Mouse (Mus musculus) MEL (cell line): ENCODE data around the gene Rps25. TPM values are rescaled to one million over a fixed set of nuclear protein-coding genes. Genes with fewer than 3 reads are reported as not detected.

ENCODE experiments used
- DNase-seq: peaks from one replicate; pipeline ENCODE4 v3.0.0; 2011; ENCODE audit warnings: low read depth, low spot score
- H3K27ac ChIP-seq: 2 replicates; pipeline ENCODE4 v1.5.1; 2012; ENCODE audit warnings: low read depth, mild to moderate bottlenecking, control low read depth, low read length, moderate library complexity; ENCODE audit not compliant: control insufficient read depth
- H3K27me3 ChIP-seq, 2 experiments: fragments of 150-350 bp in 1 of 2; sonication (generic) in 1 of 2; 2 replicates each; pipeline ENCODE4 v1.6.1; 2012; ENCODE audit warnings: low read length in 2 of 2, mild to moderate bottlenecking in 2 of 2, improper control_type of control experiment in 1 of 2, moderate library complexity in 1 of 2; ENCODE audit not compliant: insufficient read depth in 2 of 2, control insufficient read depth in 1 of 2
- H3K36me3 ChIP-seq, 2 experiments: 2 replicates each; pipeline ENCODE4 v1.6.1; 2012 to 2014; ENCODE audit warnings: low read length in 2 of 2, improper control_type of control experiment in 1 of 2, inconsistent platforms in 1 of 2, mild to moderate bottlenecking in 1 of 2; ENCODE audit not compliant: insufficient read depth in 2 of 2, control insufficient read depth in 1 of 2
- H3K4me1 ChIP-seq, 2 experiments: fragments of 150-350 bp in 1 of 2; sonication (generic) in 1 of 2; 2 replicates each; pipeline ENCODE4 v1.6.1; 2012; ENCODE audit warnings: low read length in 2 of 2, improper control_type of control experiment in 1 of 2, mild to moderate bottlenecking in 1 of 2; ENCODE audit not compliant: insufficient read depth in 2 of 2, control insufficient read depth in 1 of 2
- H3K4me3 ChIP-seq, 2 experiments: fragments of 150-350 bp in 1 of 2; sonication (generic) in 1 of 2; 2 replicates each; pipeline ENCODE4 v1.5.1; 2012; ENCODE audit warnings: low read depth in 2 of 2, low read length in 2 of 2, mild to moderate bottlenecking in 2 of 2, moderate library complexity in 2 of 2, control low read depth in 1 of 2, improper control_type of control experiment in 1 of 2; ENCODE audit not compliant: control insufficient read depth in 1 of 2, insufficient read depth in 1 of 2
- H3K79me2 ChIP-seq: 2 replicates; pipeline ENCODE4 v1.6.1; 2012; ENCODE audit warnings: mild to moderate bottlenecking, low read length, moderate library complexity; ENCODE audit not compliant: control insufficient read depth, poor library complexity, insufficient read depth
- H3K9ac ChIP-seq: 2 replicates; pipeline ENCODE4 v1.6.1; 2012; ENCODE audit warnings: low read depth, mild to moderate bottlenecking, control low read depth, low read length, moderate library complexity; ENCODE audit not compliant: control insufficient read depth, poor library complexity, severe bottlenecking
- H3K9me3 ChIP-seq: fragments of 150-350 bp; sonication (generic); replicated peaks from 2 replicates; pipeline ENCODE4 v1.6.1; 2012; ENCODE audit warnings: mild to moderate bottlenecking, low read length, improper control_type of control experiment, moderate library complexity; ENCODE audit not compliant: insufficient read depth
- BHLHE40 ChIP-seq: IDR thresholded peaks from 2 replicates; pipeline ENCODE4 v1.6.1; 2012; ENCODE audit warnings: low read depth, mild to moderate bottlenecking, inconsistent platforms, low read length, improper control_type of control experiment, borderline replicate concordance
- CTCF ChIP-seq, 3 experiments: IDR thresholded peaks in 2 of 3; conservative IDR thresholded peaks in 1 of 3; 2 replicates each; pipeline ENCODE4 v1.5.1; 2011 to 2012; ENCODE audit warnings: low read length in 3 of 3, low read depth in 2 of 3, mild to moderate bottlenecking in 2 of 3, improper control_type of control experiment in 1 of 3, inconsistent platforms in 1 of 3, mixed read lengths in 1 of 3, moderate library complexity in 1 of 3; ENCODE audit not compliant: control insufficient read depth in 1 of 3, insufficient read depth in 1 of 3, poor library complexity in 1 of 3, severe bottlenecking in 1 of 3
- E2F4 ChIP-seq: IDR thresholded peaks from 2 replicates; pipeline ENCODE4 v1.6.1; 2011; ENCODE audit warnings: low read depth, low read length, improper control_type of control experiment, borderline replicate concordance
- ELF1 ChIP-seq: IDR thresholded peaks from 2 replicates; pipeline ENCODE4 v1.6.1; 2014; ENCODE audit warnings: low read depth, mild to moderate bottlenecking, inconsistent platforms, low read length, improper control_type of control experiment, moderate library complexity
- EP300 ChIP-seq, 2 experiments: IDR thresholded peaks; 2 replicates each; pipeline ENCODE4 v1.6.1; 2011; ENCODE audit warnings: improper control_type of control experiment in 2 of 2, low read length in 2 of 2, low read depth in 1 of 2, mild to moderate bottlenecking in 1 of 2
- GATA1 ChIP-seq: IDR thresholded peaks from 2 replicates; pipeline ENCODE4 v1.6.1; 2011; ENCODE audit warnings: low read depth, low read length, improper control_type of control experiment
- HCFC1 ChIP-seq: IDR thresholded peaks from 2 replicates; pipeline ENCODE4 v1.6.1; 2012; ENCODE audit warnings: low read depth, mild to moderate bottlenecking, inconsistent platforms, low read length, improper control_type of control experiment, moderate library complexity
- JUND ChIP-seq: IDR thresholded peaks from 2 replicates; pipeline ENCODE4 v1.6.1; 2011; ENCODE audit warnings: low read depth, mild to moderate bottlenecking, improper control_type of control experiment, low read length
- MAFK ChIP-seq: IDR thresholded peaks from 2 replicates; pipeline ENCODE4 v1.6.1; 2011; ENCODE audit warnings: low read depth, mild to moderate bottlenecking, low read length, improper control_type of control experiment, borderline replicate concordance
- MAX ChIP-seq: IDR thresholded peaks from 2 replicates; pipeline ENCODE4 v1.6.1; 2011; ENCODE audit warnings: low read length, improper control_type of control experiment
- MXI1 ChIP-seq: IDR thresholded peaks from 2 replicates; pipeline ENCODE4 v1.6.1; 2011; ENCODE audit warnings: mild to moderate bottlenecking, low read depth, low read length, improper control_type of control experiment
- MYC ChIP-seq: IDR thresholded peaks from 2 replicates; pipeline ENCODE4 v1.6.1; 2011; ENCODE audit warnings: low read depth, mild to moderate bottlenecking, low read length, improper control_type of control experiment, moderate library complexity
- NELFE ChIP-seq: IDR thresholded peaks from 2 replicates; pipeline ENCODE4 v1.6.1; 2011; ENCODE audit warnings: low read depth, low read length, improper control_type of control experiment
- POLR2A ChIP-seq, 2 experiments: IDR thresholded peaks; 2 replicates each; pipeline ENCODE4 v1.6.1; 2011 to 2012; ENCODE audit warnings: low read length in 2 of 2, mild to moderate bottlenecking in 2 of 2, control low read depth in 1 of 2, improper control_type of control experiment in 1 of 2, low read depth in 1 of 2, moderate library complexity in 1 of 2; ENCODE audit not compliant: control insufficient read depth in 1 of 2, insufficient read depth in 1 of 2, poor library complexity in 1 of 2
- RCOR1 ChIP-seq: IDR thresholded peaks from 2 replicates; pipeline ENCODE4 v1.6.1; 2012; ENCODE audit warnings: low read depth, mild to moderate bottlenecking, inconsistent platforms, low read length, improper control_type of control experiment
- SIN3A ChIP-seq: IDR thresholded peaks from 2 replicates; pipeline ENCODE4 v1.6.1; 2012; ENCODE audit warnings: low read length, improper control_type of control experiment, inconsistent platforms
- SMC3 ChIP-seq: IDR thresholded peaks from 2 replicates; pipeline ENCODE4 v1.6.1; 2011; ENCODE audit warnings: low read depth, low read length, improper control_type of control experiment
- TBP ChIP-seq: IDR thresholded peaks from 2 replicates; pipeline ENCODE4 v1.8.0; 2011; ENCODE audit warnings: low read depth, low read length, improper control_type of control experiment
- TCF12 ChIP-seq: IDR thresholded peaks from 2 replicates; pipeline ENCODE4 v1.6.1; 2014; ENCODE audit warnings: low read depth, mild to moderate bottlenecking, inconsistent platforms, low read length, improper control_type of control experiment, moderate library complexity
- USF2 ChIP-seq, 2 experiments: IDR thresholded peaks; 2 replicates each; pipeline ENCODE4 v1.6.1; 2011 to 2012; ENCODE audit warnings: improper control_type of control experiment in 2 of 2, low read length in 2 of 2, borderline replicate concordance in 1 of 2, inconsistent platforms in 1 of 2, low read depth in 1 of 2, mild to moderate bottlenecking in 1 of 2; ENCODE audit not compliant: insufficient read depth in 1 of 2
- ZNF384 ChIP-seq: IDR thresholded peaks from 2 replicates; pipeline ENCODE4 v1.6.1; 2012; ENCODE audit warnings: low read depth, mild to moderate bottlenecking, inconsistent platforms, low read length, improper control_type of control experiment
- polyA plus RNA-seq, 2 experiments: library from polyadenylated mRNA; stranded (reverse) in 1 of 2; unstranded in 1 of 2; fragments of >175 nt in 1 of 2; fragments of >200 nt in 1 of 2; gene quantifications; 2 replicates each; pipeline versions ENCODE4 v1.2.1 to v1.2.4; 2012; ENCODE audit warnings: low replicate concordance in 2 of 2, low read depth in 1 of 2; ENCODE audit not compliant: insufficient read length in 2 of 2, insufficient read depth in 1 of 2, missing spikeins in 1 of 2
- total RNA-seq: library from RNA; depleted of rRNA; stranded (reverse); fragments of 300-350 nt; gene quantifications from 2 replicates; pipeline ENCODE4 v1.2.3, GENCODE M21; 2012

Rps25 gene
- total and polyA plus RNA-seq, 3 experiments, result 2,743 to 3,114 TPM; not detected in 1

GRCm38 (mm10) chr9:44398087-44398486 lies 8.9 kb upstream of the Rps25 start:
- no peaks in the 10 kb centered on the region for H3K9me3 ChIP-seq
- no peak overlapping the region for H3K27ac ChIP-seq
- no peak for DNase-seq
- H3K36me3 ChIP-seq, result peaks cover 0 to 4% of the 10 kb centered on the region in 2 experiments; a peak in 2 of 4 replicates
- TF ChIP-seq MAFK, result no peak
- no peak for TF ChIP-seq CTCF (IDR thresholded peaks at IDR 0.05 in 2 of 3, conservative IDR thresholded peaks at IDR 0.05 in 1 of 3; ENCODE audit: control insufficient read depth in 1 of 3, insufficient read depth in 1 of 3, low read depth in 2 of 3, low read length in 3 of 3, poor library complexity in 1 of 3, severe bottlenecking in 1 of 3)
- no peak for TF ChIP-seq SIN3A
- TF ChIP-seq SMC3, result no peak
- TF ChIP-seq MXI1, result no peak
- TF ChIP-seq HCFC1, result no peak
- peaks cover 0 to 14% of the 10 kb centered on the region in 2 experiments; a peak in 2 of 4 replicates for H3K4me1 ChIP-seq
- H3K9ac ChIP-seq, result peak overlapping the region; percentile 80
- H3K27me3 ChIP-seq, result no peaks in the 10 kb centered on the region
- H3K79me2 ChIP-seq, result peaks cover 8% of the 10 kb centered on the region; the same call in 1 of the 2 replicates
- peak overlapping the region; percentile 72 to 73 for H3K4me3 ChIP-seq

- H3K9me3 ChIP-seq, result no peaks in the 10 kb centered on the region
- DNase-seq, result no peak
- TF ChIP-seq JUND (no peak), TCF12 (no peak), POLR2A (IDR thresholded peaks at IDR 0.05; ENCODE audit: control insufficient read depth in 1 of 2, insufficient read depth in 1 of 2, low read depth in 1 of 2, low read length in 2 of 2, poor library complexity in 1 of 2) (no peak), SIN3A (no peak), RCOR1 (no peak), BHLHE40 (no peak), E2F4 (no peak), MAFK (no peak), GATA1 (no peak), MAX (no peak), NELFE (no peak), USF2 (IDR thresholded peaks at IDR 0.05; ENCODE audit: borderline replicate concordance in 1 of 2, insufficient read depth in 1 of 2, low read depth in 1 of 2, low read length in 2 of 2) (no peak), TBP (no peak), ZNF384 (no peak), EP300 (IDR thresholded peaks at IDR 0.05; ENCODE audit: low read depth in 1 of 2, low read length in 2 of 2) (no peak), MYC (no peak), ELF1 (no peak)
- H3K27me3 ChIP-seq, result no peaks in the 10 kb centered on the region
- peak overlapping the region; percentile 72 to 73; a peak in 3 of 4 replicates for H3K4me3 ChIP-seq
- peak overlapping the region; percentile 80 for H3K9ac ChIP-seq
- H3K36me3 ChIP-seq, result peaks cover 3 to 4% of the 10 kb centered on the region in 2 experiments
- H3K79me2 ChIP-seq, result peaks cover 8% of the 10 kb centered on the region; the same call in 1 of the 2 replicates
- no peak overlapping the region for H3K27ac ChIP-seq
- H3K4me1 ChIP-seq, result peaks cover 0 to 14% of the 10 kb centered on the region in 2 experiments; a peak in 2 of 4 replicates
Observed at GRCm38 (mm10) chr9:44398551-44398950, 8.4 kb upstream of the Rps25 start.
